Mouse (Mus musculus): ENCODE measurements around the gene Tfrc. TPM values are rescaled to one million over a fixed set of nuclear protein-coding genes. Genes with fewer than 3 reads are reported as not detected.
A peak's percentile ranks its signal among the peaks of the same experiment; 100 is the strongest.
"Not testable (repeated sequence)": the region's sequence is repeated elsewhere in the genome, so short reads cannot be mapped to it uniquely, and the experiment has no call there.

Tfrc gene
- total and polyA plus RNA-seq, 3 experiments: 14.2 to 620 (median 507) TPM

DNA sequence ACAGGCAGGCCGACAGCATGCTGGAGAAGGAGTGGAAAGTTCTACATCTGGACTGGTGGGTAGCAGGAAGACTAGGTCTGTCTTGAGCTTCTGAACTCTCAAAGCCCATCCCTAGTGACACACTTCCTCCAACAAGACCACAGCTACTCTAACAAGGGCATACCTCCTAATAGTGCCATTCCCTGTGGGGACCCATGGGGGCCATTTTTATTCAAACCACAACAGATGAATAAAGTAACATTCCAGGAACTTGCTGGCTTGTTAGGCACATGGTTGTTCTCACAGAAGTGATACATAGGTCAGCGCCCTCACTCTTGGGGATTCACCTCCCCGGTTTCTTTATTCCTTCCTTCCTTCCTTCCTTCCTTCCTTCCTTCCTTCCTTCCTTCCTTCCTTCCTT, 27.6 kb downstream of the Tfrc start:
- no peak overlapping the region for H3K4me3 ChIP-seq (ENCODE audit: low read depth, low read length)
- ATAC-seq (ENCODE audit: extremely low read depth, insufficient number of reproducible peaks, low FRiP score, poor library complexity, severe bottlenecking): no peak
- H3K9me3 ChIP-seq (replicated peaks): no peaks in the 10 kb centered on the region
- H3K27me3 ChIP-seq (ENCODE audit: insufficient read depth, low read length): peaks cover 6% of the 10 kb centered on the region
- TF ChIP-seq GATA2 (IDR thresholded peaks at IDR 0.05; ENCODE audit: borderline replicate concordance, low read depth, low read length): no peak
- TF ChIP-seq GATA1 (IDR thresholded peaks at IDR 0.05; ENCODE audit: borderline replicate concordance, low read length): no peak
- TF ChIP-seq CTCF (IDR thresholded peaks at IDR 0.05; ENCODE audit: low read depth, low read length): no peak
- no peak for TF ChIP-seq TAL1 (conservative IDR thresholded peaks at IDR 0.05; ENCODE audit: low read depth, low read length)
- no peak for TF ChIP-seq POLR2AphosphoS5 (IDR thresholded peaks at IDR 0.05; ENCODE audit: insufficient replicate concordance, low read depth, low read length)
- H3K36me3 ChIP-seq (replicated peaks): peaks cover 27% of the 10 kb centered on the region
- peaks cover 39% of the 10 kb centered on the region for H3K4me1 ChIP-seq (ENCODE audit: insufficient read depth, low read depth, low read length)
- DNase-seq (ENCODE audit: low spot score): no peak

DNA sequence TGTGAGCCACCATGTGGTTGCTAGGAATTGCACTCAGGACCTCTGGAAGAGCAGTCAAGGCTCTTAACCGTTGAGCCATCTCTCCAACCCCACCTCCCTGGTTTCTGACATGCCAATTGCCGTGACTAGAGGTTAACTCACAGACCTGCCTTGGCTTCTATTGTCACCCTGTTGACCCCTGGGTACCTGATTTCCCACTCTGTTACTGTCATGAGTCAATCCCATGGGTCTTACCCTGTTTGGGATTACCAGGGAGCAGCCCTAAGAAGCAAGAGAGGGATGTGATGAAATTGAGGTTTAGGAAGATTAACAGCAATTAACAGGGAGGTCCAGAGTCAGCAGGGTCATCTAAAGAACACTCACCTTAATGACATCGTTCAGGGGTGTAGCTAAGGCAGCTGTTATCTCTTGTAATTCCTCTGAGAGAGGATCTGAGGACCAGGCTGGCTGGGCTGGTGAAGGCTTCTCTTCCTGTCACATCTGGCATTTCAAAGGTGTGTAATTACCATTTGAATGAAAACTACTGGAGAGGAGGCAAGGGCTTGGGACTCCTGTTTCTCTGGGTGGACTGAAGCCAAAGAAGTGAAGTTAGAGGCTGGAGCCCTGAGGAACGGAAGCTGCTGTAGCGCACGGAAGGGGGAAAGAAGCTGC, 28.3 kb downstream of the Tfrc start:
- DNase-seq (ENCODE audit: low spot score) (no peak), ATAC-seq (ENCODE audit: extremely low read depth, insufficient number of reproducible peaks, low FRiP score, poor library complexity, severe bottlenecking) (no peak)
- Histone ChIP-seq H3K4me1 (ENCODE audit: insufficient read depth, low read depth, low read length) (peaks cover 41% of the 10 kb centered on the region), H3K27me3 (ENCODE audit: insufficient read depth, low read length) (peaks cover 8% of the 10 kb centered on the region), H3K9me3 (replicated peaks) (no peaks in the 10 kb centered on the region), H3K4me3 (ENCODE audit: low read depth, low read length) (no peak overlapping the region), H3K36me3 (replicated peaks) (peaks cover 21% of the 10 kb centered on the region)
- TF ChIP-seq CTCF (IDR thresholded peaks at IDR 0.05; ENCODE audit: low read depth, low read length): no peak

DNA sequence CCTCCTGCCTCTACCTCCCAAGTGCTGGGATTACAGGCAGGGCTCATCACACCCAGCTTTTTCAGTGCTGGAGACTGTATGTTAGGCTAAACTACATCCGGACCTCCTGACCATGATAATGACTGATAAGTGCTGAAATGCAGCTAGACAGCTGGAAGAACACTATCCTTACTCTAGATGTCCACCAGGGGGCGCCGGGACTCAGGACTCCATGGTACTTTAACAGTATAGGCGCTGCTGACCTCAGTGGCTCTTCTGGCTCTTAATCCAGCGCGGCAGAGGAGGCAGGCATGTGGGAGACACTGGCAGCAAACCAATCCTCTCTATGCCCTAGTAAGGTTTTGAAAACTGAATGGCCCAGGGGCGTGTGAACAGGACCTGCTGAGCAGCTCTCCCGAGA, 29.8 kb downstream of the Tfrc start:
- ATAC-seq (ENCODE audit: extremely low read depth, insufficient number of reproducible peaks, low FRiP score, poor library complexity, severe bottlenecking) (peak; percentile 46), DNase-seq (ENCODE audit: low spot score) (peak; percentile 58)
- TF ChIP-seq TAL1 (conservative IDR thresholded peaks at IDR 0.05; ENCODE audit: low read depth, low read length) (no peak), GATA1 (IDR thresholded peaks at IDR 0.05; ENCODE audit: borderline replicate concordance, low read length) (no peak), CTCF (IDR thresholded peaks at IDR 0.05; ENCODE audit: low read depth, low read length) (peak; percentile 69), GATA2 (IDR thresholded peaks at IDR 0.05; ENCODE audit: borderline replicate concordance, low read depth, low read length) (no peak), POLR2AphosphoS5 (IDR thresholded peaks at IDR 0.05; ENCODE audit: insufficient replicate concordance, low read depth, low read length) (no peak)
- Histone ChIP-seq H3K4me1 (ENCODE audit: insufficient read depth, low read depth, low read length) (peaks cover 44% of the 10 kb centered on the region), H3K9me3 (replicated peaks) (no peaks in the 10 kb centered on the region), H3K36me3 (replicated peaks) (peaks cover 7% of the 10 kb centered on the region), H3K4me3 (ENCODE audit: low read depth, low read length) (no peak overlapping the region), H3K27me3 (ENCODE audit: insufficient read depth, low read length) (peaks cover 8% of the 10 kb centered on the region)

DNA sequence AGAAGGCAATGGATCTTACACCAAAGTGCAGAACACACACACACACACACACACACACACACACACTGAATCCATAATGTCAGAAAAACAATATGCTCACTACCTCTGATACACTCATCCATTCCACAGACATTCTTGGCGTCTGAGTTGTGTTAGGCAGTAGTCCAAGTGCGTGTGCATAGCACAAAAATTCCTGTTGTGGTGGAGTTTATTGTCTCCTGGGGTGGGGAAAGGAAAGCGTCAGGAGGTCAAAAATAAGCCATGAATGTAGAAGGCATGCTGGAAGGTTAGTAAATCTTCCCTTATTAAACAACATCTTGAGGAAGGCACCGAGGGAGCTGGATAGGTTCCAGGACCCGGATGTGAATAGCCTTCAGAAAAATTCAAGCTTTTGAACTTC, 31.4 kb downstream of the Tfrc start:
- Histone ChIP-seq H3K9me3 (replicated peaks) (no peaks in the 10 kb centered on the region), H3K4me1 (ENCODE audit: insufficient read depth, low read depth, low read length) (peaks cover 46% of the 10 kb centered on the region), H3K27me3 (ENCODE audit: insufficient read depth, low read length) (peaks cover 8% of the 10 kb centered on the region), H3K4me3 (ENCODE audit: low read depth, low read length) (no peak overlapping the region), H3K36me3 (replicated peaks) (no peaks in the 10 kb centered on the region)
- no peak for TF ChIP-seq TAL1 (conservative IDR thresholded peaks at IDR 0.05; ENCODE audit: low read depth, low read length)
- TF ChIP-seq GATA1 (IDR thresholded peaks at IDR 0.05; ENCODE audit: borderline replicate concordance, low read length): no peak
- no peak for TF ChIP-seq CTCF (IDR thresholded peaks at IDR 0.05; ENCODE audit: low read depth, low read length)
- DNase-seq (ENCODE audit: low spot score): no peak
- no peak for ATAC-seq (ENCODE audit: extremely low read depth, insufficient number of reproducible peaks, low FRiP score, poor library complexity, severe bottlenecking)

DNA sequence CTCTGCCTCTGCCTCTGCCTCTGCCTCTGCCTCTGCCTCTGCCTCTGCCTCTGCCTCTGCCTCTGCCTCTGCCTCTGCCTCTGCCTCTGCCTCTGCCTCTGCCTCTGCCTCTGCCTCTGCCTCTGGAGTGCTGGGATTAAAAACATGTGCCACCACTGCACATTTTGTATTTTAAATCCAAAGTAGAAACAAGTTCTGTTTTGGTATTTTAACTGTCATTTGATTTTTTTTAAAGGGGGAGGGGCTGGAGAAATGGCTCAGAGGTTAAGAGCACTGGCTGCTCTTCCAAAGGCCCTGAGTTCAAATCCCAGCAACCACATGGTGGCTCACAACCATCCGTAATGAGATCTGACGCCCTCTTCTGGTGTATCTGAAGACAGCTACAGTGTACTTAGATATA, 32.0 kb downstream of the Tfrc start:
- H3K9me3 ChIP-seq (replicated peaks); H3K4me3 ChIP-seq (ENCODE audit: low read depth, low read length); ATAC-seq (ENCODE audit: extremely low read depth, insufficient number of reproducible peaks, low FRiP score, poor library complexity, severe bottlenecking); DNase-seq (ENCODE audit: low spot score); H3K27me3 ChIP-seq (ENCODE audit: insufficient read depth, low read length); H3K36me3 ChIP-seq (replicated peaks): not testable (repeated sequence)
- peaks cover 50% of the 10 kb centered on the region for H3K4me1 ChIP-seq (ENCODE audit: insufficient read depth, low read depth, low read length)

DNA sequence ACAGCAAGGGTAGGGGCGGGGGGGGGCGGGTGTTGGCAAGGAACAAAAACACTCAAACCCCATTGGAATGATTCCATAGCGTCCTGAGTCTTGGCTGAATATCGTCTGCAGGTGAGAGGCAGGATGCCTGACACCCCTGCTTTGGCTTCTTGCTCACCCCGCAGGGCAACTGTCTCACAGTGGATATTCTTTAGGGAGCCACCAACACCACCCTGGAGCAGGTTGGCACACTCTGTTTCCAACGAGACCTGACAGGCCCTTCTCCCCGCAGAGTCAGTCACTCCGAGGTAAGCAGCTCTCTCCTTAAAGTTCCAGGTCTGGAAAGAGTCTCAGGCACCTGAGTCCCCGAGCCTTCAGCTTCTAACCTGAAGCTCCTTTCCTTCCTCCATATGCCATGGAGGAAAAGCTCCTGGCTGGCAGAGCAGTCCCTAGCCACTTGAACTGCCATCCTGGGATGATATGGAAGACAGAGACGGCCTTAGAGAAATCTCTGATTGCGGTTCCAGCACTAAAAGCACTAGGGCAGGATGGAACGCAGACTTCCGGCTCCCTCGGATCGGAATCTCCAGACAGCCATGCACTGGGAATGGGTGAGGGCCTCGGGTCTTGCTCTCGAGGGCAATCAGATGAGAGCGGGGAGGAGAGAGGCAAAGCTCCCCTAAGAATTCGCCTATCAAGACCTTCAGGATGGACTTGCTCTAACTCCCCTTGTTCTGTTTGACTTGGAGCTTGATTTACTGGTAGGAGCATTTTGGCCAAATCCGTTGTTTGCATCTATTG, 32.9 kb downstream of the Tfrc start:
- no peaks in the 10 kb centered on the region for H3K9me3 ChIP-seq (replicated peaks)
- H3K4me1 ChIP-seq (ENCODE audit: insufficient read depth, low read depth, low read length): peaks cover 51% of the 10 kb centered on the region
- peaks cover 8% of the 10 kb centered on the region for H3K36me3 ChIP-seq (replicated peaks)
- ATAC-seq (ENCODE audit: extremely low read depth, insufficient number of reproducible peaks, low FRiP score, poor library complexity, severe bottlenecking): no peak
- peaks cover 8% of the 10 kb centered on the region for H3K27me3 ChIP-seq (ENCODE audit: insufficient read depth, low read length)
- H3K4me3 ChIP-seq (ENCODE audit: low read depth, low read length): no peak overlapping the region
- no peak for TF ChIP-seq GATA2 (IDR thresholded peaks at IDR 0.05; ENCODE audit: borderline replicate concordance, low read depth, low read length)
- no peak for TF ChIP-seq TAL1 (conservative IDR thresholded peaks at IDR 0.05; ENCODE audit: low read depth, low read length)
- no peak for TF ChIP-seq POLR2AphosphoS5 (IDR thresholded peaks at IDR 0.05; ENCODE audit: insufficient replicate concordance, low read depth, low read length)
- no peak for TF ChIP-seq CTCF (IDR thresholded peaks at IDR 0.05; ENCODE audit: low read depth, low read length)
- no peak for TF ChIP-seq GATA1 (IDR thresholded peaks at IDR 0.05; ENCODE audit: borderline replicate concordance, low read length)
- DNase-seq (ENCODE audit: low spot score): no peak
